Mouse (Mus musculus) effector memory CD4-positive, alpha-beta T cell, adult 5 months (primary cell): ENCODE data around the gene Btbd2. TPM values are rescaled to one million over a fixed set of nuclear protein-coding genes. Genes with fewer than 3 reads are reported as not detected.

Source experiments
- polyA plus RNA-seq: library from polyadenylated mRNA; unstranded; fragments of 100-300 nt; shearing (Covaris generic); gene quantifications from one replicate; pipeline ENCODE4 v1.2.1, GENCODE M21; 2017

The Btbd2 gene
- polyA plus RNA-seq: 23.0 TPM

DNA sequence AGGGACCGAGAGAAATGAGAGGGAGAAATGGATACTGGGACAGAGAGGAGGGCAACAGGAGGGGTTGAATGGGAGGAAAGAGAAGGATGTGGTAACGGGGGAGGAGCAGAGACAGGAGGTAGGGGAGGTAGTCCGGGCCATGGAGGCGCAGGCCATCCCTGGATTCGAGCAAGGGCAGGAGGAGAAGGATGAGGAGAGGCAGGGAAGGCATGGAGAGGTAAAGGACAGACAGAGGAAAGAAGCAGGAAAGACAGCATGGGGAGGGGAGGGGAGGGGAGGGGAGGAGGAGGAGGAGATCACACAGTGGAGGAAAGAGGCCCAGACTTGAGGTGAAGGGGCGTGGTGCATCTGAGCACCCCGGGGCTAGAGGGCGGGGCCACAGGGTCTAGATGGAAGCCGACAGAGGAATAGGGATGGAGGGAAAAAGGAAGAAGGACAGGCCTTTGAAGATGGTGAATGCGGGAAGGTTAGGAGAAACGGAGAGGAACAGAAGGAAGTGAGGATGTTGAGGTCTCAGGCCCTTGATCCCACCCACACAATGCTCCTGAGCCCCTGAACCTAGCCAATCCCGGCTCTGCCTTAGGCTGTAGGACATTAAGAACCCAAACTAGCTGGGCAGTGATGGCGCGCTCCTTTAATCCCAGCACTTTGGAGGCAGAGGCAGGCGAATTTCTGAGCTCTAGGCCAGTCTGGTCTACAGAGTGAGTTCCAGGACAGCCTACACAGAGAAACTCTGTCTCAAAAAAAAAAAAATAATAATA lies at the start of gene Btbd2:
Btbd2 (minus strand) TSS at position 209 of the 761 bp plus-strand sequence.

DNA sequence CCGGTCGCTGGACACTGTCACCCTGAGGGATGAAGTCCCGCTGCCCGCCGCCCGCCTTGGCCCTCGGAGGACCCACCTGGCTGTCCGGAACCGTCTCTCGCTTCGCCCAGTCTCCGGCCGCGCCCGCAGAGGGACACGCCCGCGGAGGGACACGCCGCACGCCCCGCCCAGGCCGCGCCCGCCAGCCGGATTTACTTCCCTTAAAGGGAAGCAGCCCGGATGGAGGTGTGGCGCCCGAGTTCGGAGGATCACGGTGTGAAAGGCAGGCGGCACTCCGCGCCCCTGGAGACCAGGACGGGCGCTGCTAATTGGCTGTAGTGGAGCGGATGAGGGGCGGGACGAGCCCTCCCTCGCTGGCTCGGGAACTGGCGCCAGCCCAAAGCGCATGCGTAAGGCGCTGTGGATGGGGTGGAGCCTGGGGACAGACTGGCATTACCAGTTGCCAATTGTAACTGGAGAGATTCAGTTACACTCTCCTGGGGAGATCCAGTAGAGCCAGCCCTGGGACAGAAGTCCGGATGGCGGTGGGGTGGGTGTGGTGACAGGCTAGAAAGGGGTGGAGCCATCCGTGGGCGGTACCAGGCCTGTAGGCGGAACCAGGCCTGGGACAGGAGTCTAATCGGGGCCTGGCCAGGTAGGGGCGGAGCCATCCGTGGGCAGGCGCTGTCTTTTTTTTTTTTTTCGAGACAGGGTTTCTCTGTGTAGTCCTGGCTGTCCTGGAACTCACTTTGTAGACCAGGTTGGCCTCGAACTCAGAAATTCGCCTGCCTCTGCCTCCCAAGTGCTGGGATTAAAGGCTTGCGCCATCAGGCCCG lies 45.1 kb upstream of the Btbd2 start, which contains the start of the genes Mob3a and Izumo4:
Mob3a (minus strand) TSS at position 257 of the 815 bp plus-strand sequence.
Izumo4 (plus strand) TSS at position 464 of the 815 bp plus-strand sequence.

DNA sequence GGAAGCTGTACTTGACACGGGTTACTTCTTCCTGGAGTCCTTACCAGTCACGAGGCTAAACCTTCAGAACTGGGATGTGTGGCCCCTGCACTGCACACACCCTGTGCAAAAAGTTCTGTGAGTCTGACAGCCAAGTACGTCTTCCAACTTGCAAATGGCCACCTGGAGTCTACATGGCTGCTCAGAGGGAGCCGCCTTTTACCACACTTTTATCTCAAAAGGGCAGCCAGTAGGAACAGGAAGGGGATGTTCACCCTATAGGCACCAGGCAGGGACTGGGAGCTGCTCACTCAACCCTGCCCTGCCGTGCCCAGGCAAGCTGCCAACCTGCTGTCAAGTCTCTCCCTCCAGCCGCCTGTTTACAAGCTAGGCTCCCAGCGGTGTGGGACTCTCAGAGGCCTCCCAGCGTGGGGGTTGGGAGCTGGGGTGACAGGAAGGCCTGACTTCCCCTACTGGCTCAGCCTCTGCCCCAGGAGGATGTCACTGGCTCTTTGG lies 21.1 kb upstream of the Btbd2 start, which contains the start of gene Mknk2:
Mknk2 (minus strand) TSS at position 171 of the 495 bp plus-strand sequence.

DNA sequence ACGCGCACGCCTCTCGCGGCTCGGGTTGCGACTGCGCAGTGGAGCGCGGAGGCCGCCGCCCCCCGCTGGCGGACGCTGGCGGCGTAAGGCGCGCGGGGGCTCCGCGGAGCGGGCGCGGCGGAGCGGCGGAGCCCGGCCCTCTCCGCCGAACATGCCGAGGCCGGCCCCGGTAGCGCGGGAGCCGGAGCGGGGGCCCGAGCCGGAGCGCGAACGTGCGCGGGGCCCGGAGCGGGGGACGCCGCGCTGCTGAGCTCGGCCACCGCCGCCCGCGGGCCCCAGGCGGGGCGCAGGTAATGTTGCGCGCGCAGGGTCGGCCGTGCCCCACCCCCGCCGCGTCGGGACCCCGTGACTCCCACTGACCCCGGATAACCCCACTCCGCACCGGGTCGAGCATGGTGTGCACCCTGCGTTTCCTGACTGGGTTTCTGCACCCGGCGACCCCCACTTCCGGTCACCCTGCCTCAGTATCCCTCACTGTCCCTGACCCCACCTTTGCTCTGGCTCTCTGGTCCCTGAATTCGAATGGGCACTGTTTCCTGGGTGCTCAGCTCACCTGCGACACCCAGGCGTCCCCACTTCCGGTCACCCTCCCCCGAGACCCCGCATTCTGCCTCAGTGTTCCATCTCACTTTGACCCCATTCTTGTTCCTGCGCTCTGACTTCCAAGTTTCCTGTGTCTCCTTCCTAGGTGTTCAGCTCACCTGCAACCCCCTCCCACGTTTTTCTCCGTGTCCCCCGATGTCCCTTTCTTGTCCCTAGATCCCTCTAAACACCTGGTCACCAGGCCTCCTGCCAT lies 34.0 kb downstream of the Btbd2 start, which contains the start of gene Csnk1g2:
Csnk1g2 (plus strand) TSS at position 178 of the 796 bp plus-strand sequence.

DNA sequence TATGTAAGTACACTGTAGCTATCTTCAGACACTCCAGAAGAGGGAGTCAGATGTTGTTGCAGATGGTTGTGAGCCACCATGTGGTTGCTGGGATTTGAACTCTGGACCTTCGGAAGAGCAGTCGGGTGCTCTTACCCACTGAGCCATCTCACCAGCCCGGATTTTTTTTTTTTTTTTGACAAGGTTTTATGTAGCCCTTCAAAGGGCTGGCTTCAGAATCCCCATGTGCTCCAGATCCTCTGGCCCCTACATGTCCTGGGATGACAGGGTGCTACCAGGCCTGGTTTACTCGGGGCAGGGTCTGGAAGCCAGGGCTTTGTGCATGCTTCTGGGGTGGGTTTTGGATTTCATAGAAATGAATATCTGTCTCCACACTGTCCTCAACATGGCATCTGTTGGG lies 51.1 kb downstream of the Btbd2 start, which contains the start of gene Gm49322:
Gm49322 (plus strand) TSS at position 301 of the 400 bp plus-strand sequence.

DNA sequence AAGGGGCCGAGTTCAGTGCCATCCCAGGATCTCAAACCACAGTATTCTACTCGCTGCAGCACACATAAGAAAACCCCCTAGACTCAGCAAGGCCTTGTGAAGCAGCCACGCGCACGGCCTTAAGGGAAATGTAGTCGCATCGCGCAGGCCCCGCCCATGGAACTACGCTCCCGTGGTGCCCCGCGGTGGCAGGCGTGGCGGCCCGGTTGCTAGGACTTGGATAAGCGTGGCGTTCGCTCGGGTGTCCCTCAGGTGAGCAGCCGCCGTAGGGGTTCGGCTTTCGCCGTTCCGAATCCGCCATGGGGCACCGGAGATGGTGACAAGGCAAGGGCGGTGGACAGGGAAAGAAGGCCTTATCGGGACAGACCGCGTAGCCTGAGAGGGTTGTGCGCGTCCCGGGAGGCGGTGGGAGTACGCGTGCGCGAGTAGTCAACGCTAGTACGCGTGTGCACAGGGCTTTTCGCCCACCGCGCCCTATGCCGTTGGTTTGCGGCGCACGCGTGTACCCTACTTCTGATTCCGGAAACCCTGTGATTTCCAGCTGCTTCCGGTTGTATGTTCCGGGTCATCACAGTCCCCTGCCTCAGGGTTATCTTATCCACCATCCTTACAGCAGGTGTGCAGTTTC lies 54.1 kb downstream of the Btbd2 start, which contains the start of the genes Scamp4 and Adat3:
Scamp4 (plus strand) TSS at position 175 of the 628 bp plus-strand sequence.
Adat3 (plus strand) TSS at position 183 of the 628 bp plus-strand sequence.

Other genes with a start within 250 kb of the Btbd2 start
- gene Tcf3, start 223.4 kb downstream of the Btbd2 start, polyA plus RNA-seq: 87.3 TPM
- not detected for gene Onecut3, start 162.2 kb downstream of the Btbd2 start, polyA plus RNA-seq
- not detected for gene Atp8b3, start 117.9 kb downstream of the Btbd2 start, polyA plus RNA-seq
- 66.8 TPM for gene Rexo1, start 95.5 kb downstream of the Btbd2 start, polyA plus RNA-seq
- gene Klf16, start 79.8 kb downstream of the Btbd2 start, polyA plus RNA-seq: 18.5 TPM
- 90.9 TPM for gene Abhd17a, start 66.7 kb downstream of the Btbd2 start, polyA plus RNA-seq
- gene Scamp4, start 54.2 kb downstream of the Btbd2 start, polyA plus RNA-seq: 95.7 TPM
- gene Adat3, start 54.2 kb downstream of the Btbd2 start, polyA plus RNA-seq: 7.5 TPM
- 8.8 TPM for gene Gm49322, start 51.0 kb downstream of the Btbd2 start, polyA plus RNA-seq
- 322 TPM for gene Csnk1g2, start 34.2 kb downstream of the Btbd2 start, polyA plus RNA-seq
- gene Mknk2, start 21.0 kb upstream of the Btbd2 start, polyA plus RNA-seq: 211 TPM
- gene Mob3a, start 44.9 kb upstream of the Btbd2 start, polyA plus RNA-seq: 104 TPM
- gene Izumo4, start 45.1 kb upstream of the Btbd2 start, polyA plus RNA-seq: 79.5 TPM
- gene Ap3d1, start 85.2 kb upstream of the Btbd2 start, polyA plus RNA-seq: 74.7 TPM
- gene Dot1l, start 98.1 kb upstream of the Btbd2 start, polyA plus RNA-seq: 85.2 TPM
- gene Sf3a2, start 141.1 kb upstream of the Btbd2 start, polyA plus RNA-seq: 62.8 TPM
- 189 TPM for gene Plekhj1, start 141.6 kb upstream of the Btbd2 start, polyA plus RNA-seq
- gene Amh, start 148.2 kb upstream of the Btbd2 start, polyA plus RNA-seq: not detected
- not detected for gene Jsrp1, start 156.4 kb upstream of the Btbd2 start, polyA plus RNA-seq
- gene Oaz1, start 169.6 kb upstream of the Btbd2 start, polyA plus RNA-seq: 2,107 TPM
- not detected for gene Lingo3, start 187.0 kb upstream of the Btbd2 start, polyA plus RNA-seq
- 80.2 TPM for gene Lsm7, start 198.1 kb upstream of the Btbd2 start, polyA plus RNA-seq
- gene Sppl2b, start 198.2 kb upstream of the Btbd2 start, polyA plus RNA-seq: 19.0 TPM
- not detected for gene Tmprss9, start 214.8 kb upstream of the Btbd2 start, polyA plus RNA-seq
- 133 TPM for gene Timm13, start 243.9 kb upstream of the Btbd2 start, polyA plus RNA-seq